Mouse (Mus musculus): Measurements from ENCODE around the gene Prss53. TPM values are rescaled to one million over a fixed set of nuclear protein-coding genes. Genes with fewer than 3 reads are reported as not detected.
"Not testable (repeated sequence)": the region's sequence is repeated elsewhere in the genome, so short reads cannot be mapped to it uniquely, and the experiment has no call there.

Gene Prss53
- polyA plus RNA-seq, 1 experiment from 2014 or later = 0.21 TPM

DNA sequence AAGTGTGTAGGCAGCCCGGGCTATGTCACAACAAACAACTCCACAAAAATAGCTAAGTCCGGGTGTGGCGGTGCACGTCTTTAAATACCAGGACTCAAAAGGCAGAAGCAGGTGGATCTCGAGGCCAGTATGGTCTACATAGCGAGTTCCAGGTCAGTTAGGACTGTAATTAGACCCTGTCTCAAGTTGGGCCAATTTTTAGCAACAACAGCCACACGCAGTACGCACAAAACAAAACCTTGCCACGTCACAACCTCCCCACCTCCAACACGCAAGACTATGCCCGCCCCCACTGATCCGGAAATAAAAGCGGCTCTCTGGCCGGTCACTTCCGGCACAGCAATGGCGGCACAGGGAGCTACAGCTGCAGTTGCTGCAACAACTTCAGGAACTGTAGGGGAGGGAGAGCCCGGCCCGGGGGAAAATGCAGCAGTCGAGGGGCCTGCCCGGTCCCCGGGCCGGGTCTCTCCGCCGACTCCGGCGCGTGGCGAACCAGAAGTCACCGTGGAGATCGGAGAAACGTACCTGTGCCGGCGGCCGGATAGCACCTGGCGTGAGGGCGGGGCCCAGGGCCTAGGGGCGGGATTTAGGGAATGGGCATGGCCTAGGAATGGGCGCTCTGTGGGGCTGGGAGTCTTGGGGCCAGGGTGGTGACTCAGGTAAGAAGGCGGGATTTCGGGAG lies 21.6 kb upstream of the Prss53 start, which contains the start of gene Kat8:
TSS of gene Kat8 (plus strand) at position 327 of the 682 bp plus-strand sequence.
- Histone ChIP-seq H3K27ac (replicated peaks) (peak within 1 kb of the TSS; percentile 83), H3K9me3 (replicated peaks) (no peaks in the 10 kb centered on the region), H3K9ac (peak within 1 kb of the TSS; percentile 56), H3K36me3 (replicated peaks) (peaks cover 50% of the 10 kb centered on the region), H3K27me3 (no peaks in the 10 kb centered on the region), H3K4me3 (replicated peaks) (peak within 1 kb of the TSS; percentile 71), H3K4me1 (replicated peaks) (peaks cover 20% of the 10 kb centered on the region), H3K4me2 (peak within 1 kb of the TSS; percentile 78)
- peak; percentile 97 for ATAC-seq (ENCODE audit: insufficient read depth)
- 1% methylated on average over 40 of the region's 40 CpGs for WGBS (ENCODE audit: insufficient replicate concordance)

- 84% methylated on average over 4 of the region's 4 CpGs for WGBS (ENCODE audit: insufficient replicate concordance)
- no peak for ATAC-seq (ENCODE audit: insufficient read depth)
These were observed 17.9 kb upstream of the Prss53 start for GRCm38 (mm10) chr7:127908656-127909055.

GRCm38 (mm10) chr7:127907939-127908338 lies 17.2 kb upstream of the Prss53 start:
- no peak for ATAC-seq (ENCODE audit: insufficient read depth)
- Histone ChIP-seq H3K9ac (no peak overlapping the region), H3K4me2 (no peak overlapping the region), H3K27me3 (no peaks in the 10 kb centered on the region), H3K4me1 (replicated peaks) (peaks cover 36% of the 10 kb centered on the region), H3K4me3 (replicated peaks) (no peak overlapping the region), H3K27ac (replicated peaks) (no peak overlapping the region), H3K9me3 (replicated peaks) (no peaks in the 10 kb centered on the region), H3K36me3 (replicated peaks) (peaks cover 54% of the 10 kb centered on the region)
- WGBS (ENCODE audit: insufficient replicate concordance) = 83% methylated on average over 12 of the region's 12 CpGs

More at GRCm38 (mm10) chr7:127908656-127909055, 17.9 kb upstream of the Prss53 start:
- Histone ChIP-seq H3K9ac (no peak overlapping the region), H3K4me1 (replicated peaks) (peaks cover 42% of the 10 kb centered on the region), H3K4me2 (no peak overlapping the region), H3K9me3 (replicated peaks) (no peaks in the 10 kb centered on the region), H3K36me3 (replicated peaks) (peaks cover 54% of the 10 kb centered on the region), H3K4me3 (replicated peaks) (no peak overlapping the region), H3K27ac (replicated peaks) (no peak overlapping the region), H3K27me3 (no peaks in the 10 kb centered on the region)

DNA sequence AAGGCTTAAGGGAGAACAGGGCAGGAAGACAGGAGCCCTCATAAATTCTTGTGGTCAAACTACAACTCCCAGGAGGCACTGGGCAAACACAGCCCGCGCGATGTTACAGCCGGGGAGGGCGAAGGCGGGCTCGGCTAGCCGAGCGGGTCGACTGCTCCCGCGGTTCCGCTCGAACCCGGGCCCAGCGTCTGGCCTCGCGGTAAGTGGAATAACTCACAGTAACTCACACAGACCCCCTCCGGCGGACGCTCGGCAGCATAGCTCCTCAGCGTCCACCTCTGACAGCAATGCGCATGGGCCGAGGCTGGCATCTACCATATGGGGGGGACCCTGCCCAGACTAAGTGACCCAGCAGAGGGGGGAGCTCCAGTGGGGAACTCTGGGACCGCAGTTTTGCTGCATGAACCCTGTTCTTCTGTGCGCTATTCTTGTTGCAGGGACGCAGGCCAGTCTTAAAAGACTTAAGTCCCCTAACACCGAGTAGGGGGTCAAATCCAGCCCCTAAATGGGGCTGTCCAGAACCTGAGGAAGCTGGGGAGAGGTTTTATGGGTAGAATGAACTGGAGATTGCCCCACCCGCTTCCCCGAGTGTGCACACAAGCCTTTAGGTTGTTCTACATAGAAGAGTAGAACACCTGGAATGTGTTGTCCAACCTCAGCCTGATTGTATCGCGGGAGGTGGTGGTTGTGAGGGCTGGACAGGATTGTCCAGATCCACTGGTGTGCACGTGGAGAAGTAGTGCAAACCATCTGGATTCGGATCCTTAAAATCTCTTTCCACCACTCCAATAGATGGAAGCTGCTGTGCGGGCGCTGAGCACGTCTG lies 13.4 kb upstream of the Prss53 start, which contains the start of gene Bckdk:
TSS of gene Bckdk (plus strand) at position 112 of the 826 bp plus-strand sequence.
- 5% methylated on average over 38 of the region's 38 CpGs for WGBS (ENCODE audit: insufficient replicate concordance)
- ATAC-seq (ENCODE audit: insufficient read depth) = peak; percentile 80
- peaks cover 49% of the 10 kb centered on the region for H3K4me1 ChIP-seq (replicated peaks)
- no peaks in the 10 kb centered on the region for H3K27me3 ChIP-seq
- peak within 1 kb of the TSS; percentile 87 for H3K27ac ChIP-seq (replicated peaks)
- H3K4me3 ChIP-seq (replicated peaks) = peak within 1 kb of the TSS; percentile 82
- H3K9me3 ChIP-seq (replicated peaks) = no peaks in the 10 kb centered on the region
- H3K9ac ChIP-seq = peak within 1 kb of the TSS; percentile 93
- H3K36me3 ChIP-seq (replicated peaks) = peaks cover 45% of the 10 kb centered on the region
- peak within 1 kb of the TSS; percentile 88 for H3K4me2 ChIP-seq

GRCm38 (mm10) chr7:127901772-127902171 lies 11.0 kb upstream of the Prss53 start:
- peaks cover 65% of the 10 kb centered on the region for H3K4me1 ChIP-seq (replicated peaks)
- 30% methylated on average over 2 of the region's 2 CpGs for WGBS (ENCODE audit: insufficient replicate concordance)

GRCm38 (mm10) chr7:127899997-127900396 lies 9.2 kb upstream of the Prss53 start:
- Histone ChIP-seq H3K36me3 (replicated peaks) (peaks cover 3% of the 10 kb centered on the region; the same call in 1 of the 2 replicates), H3K9me3 (replicated peaks) (no peaks in the 10 kb centered on the region), H3K4me1 (replicated peaks) (peaks cover 70% of the 10 kb centered on the region), H3K4me3 (replicated peaks) (no peak overlapping the region), H3K27me3 (no peaks in the 10 kb centered on the region), H3K9ac (no peak overlapping the region), H3K4me2 (no peak overlapping the region; the same call in 1 of the 2 replicates), H3K27ac (replicated peaks) (peak overlapping the region; percentile 60)
- 5% methylated on average over 7 of the region's 7 CpGs for WGBS (ENCODE audit: insufficient replicate concordance)
- no peak for ATAC-seq (ENCODE audit: insufficient read depth)

More at GRCm38 (mm10) chr7:127901772-127902171, 11.0 kb upstream of the Prss53 start:
- no peak overlapping the region for H3K27ac ChIP-seq (replicated peaks)
- H3K9me3 ChIP-seq (replicated peaks) = no peaks in the 10 kb centered on the region
- H3K27me3 ChIP-seq = no peaks in the 10 kb centered on the region
- no peak overlapping the region for H3K9ac ChIP-seq
- no peak overlapping the region for H3K4me3 ChIP-seq (replicated peaks)
- ATAC-seq (ENCODE audit: insufficient read depth) = no peak
- no peak overlapping the region for H3K4me2 ChIP-seq
- peaks cover 20% of the 10 kb centered on the region for H3K36me3 ChIP-seq (replicated peaks)

DNA sequence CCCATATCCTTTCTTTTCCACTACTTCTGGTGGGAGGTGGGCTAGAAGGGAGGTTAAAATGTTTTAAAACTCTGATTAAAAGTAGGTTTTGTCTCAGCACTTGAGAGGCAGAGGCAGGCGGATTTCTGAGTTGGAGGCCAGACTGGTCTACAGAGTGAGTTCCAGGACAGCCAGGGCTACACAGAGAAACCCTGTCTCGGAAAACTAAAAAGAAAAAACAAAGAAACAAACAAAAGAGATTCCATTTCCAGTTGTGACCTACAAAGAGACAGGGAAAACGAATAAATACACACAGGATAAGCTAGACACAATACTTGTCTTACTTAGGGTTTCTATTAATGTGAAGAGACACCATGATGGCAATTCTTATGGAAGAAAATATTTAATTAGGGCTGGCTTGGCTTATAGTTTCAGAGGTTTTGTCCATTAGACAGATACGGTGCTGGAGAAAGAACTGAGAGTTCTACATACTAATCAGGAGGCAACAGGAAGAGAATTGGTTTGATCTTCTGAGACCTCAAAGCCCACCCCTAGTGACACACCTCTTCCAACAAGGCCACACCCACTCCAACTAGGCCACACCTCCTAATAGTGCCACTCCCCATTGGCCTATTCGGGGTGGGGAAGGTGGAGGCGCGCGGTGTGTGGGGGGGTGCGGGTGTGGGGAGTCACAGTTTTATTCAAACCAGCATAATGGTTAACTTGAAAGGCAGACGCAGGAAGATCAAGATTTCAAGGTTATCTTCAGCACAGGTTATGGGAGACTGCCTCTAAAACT lies 7.6 kb upstream of the Prss53 start:
- Histone ChIP-seq H3K9ac (no peak overlapping the region), H3K27ac (replicated peaks) (peak overlapping the region; percentile 60), H3K4me3 (replicated peaks) (no peak overlapping the region), H3K4me1 (replicated peaks) (peaks cover 72% of the 10 kb centered on the region), H3K27me3 (no peaks in the 10 kb centered on the region), H3K9me3 (replicated peaks) (no peaks in the 10 kb centered on the region), H3K4me2 (peak overlapping the region; percentile 29), H3K36me3 (replicated peaks) (0 out of 2 replicates have a peak, but pooled peaks cover 6% of the 10 kb centered on the region)
- ATAC-seq (ENCODE audit: insufficient read depth) = no peak
- WGBS (ENCODE audit: insufficient replicate concordance) = 27% methylated on average over 10 of the region's 10 CpGs

- Histone ChIP-seq H3K4me2 (no peak overlapping the region), H3K9ac (no peak overlapping the region), H3K4me3 (replicated peaks) (no peak overlapping the region), H3K9me3 (replicated peaks) (no peaks in the 10 kb centered on the region), H3K27me3 (no peaks in the 10 kb centered on the region), H3K4me1 (replicated peaks) (peaks cover 72% of the 10 kb centered on the region), H3K27ac (replicated peaks) (no peak overlapping the region), H3K36me3 (replicated peaks) (peaks cover 14% of the 10 kb centered on the region)
- 71% methylated on average over 7 of the region's 7 CpGs for WGBS (ENCODE audit: insufficient replicate concordance)
- ATAC-seq (ENCODE audit: insufficient read depth) = no peak
These were observed 6.8 kb upstream of the Prss53 start for GRCm38 (mm10) chr7:127897542-127897941.

DNA sequence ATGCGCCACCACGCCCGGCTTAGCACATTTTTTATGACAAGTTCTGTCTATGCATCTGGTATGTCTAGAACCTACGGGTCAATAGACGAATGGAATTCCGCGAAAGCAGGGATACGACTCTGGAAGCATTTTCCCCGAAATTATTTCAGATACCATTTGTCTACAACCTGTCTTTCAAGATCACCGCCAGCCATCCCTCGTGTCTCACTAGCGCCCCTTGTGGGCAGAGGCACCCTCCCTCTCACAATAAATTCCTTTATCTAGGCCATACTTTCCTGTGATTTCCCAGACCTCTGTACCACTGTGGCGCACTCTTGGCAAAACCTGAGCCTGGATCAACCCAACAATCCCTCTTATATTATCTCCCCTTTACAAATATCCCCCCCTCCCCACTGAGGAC lies 5.6 kb upstream of the Prss53 start:
- H3K9me3 ChIP-seq (replicated peaks) = no peaks in the 10 kb centered on the region
- no peaks in the 10 kb centered on the region for H3K27me3 ChIP-seq
- peaks cover 20% of the 10 kb centered on the region for H3K36me3 ChIP-seq (replicated peaks)
- 49% methylated on average over 13 of the region's 13 CpGs for WGBS (ENCODE audit: insufficient replicate concordance)
- H3K9ac ChIP-seq = no peak overlapping the region
- H3K4me2 ChIP-seq = peak overlapping the region; percentile 92
- ATAC-seq (ENCODE audit: insufficient read depth) = no peak
- peak overlapping the region; percentile 86 for H3K27ac ChIP-seq (replicated peaks)
- H3K4me1 ChIP-seq (replicated peaks) = peaks cover 64% of the 10 kb centered on the region
- H3K4me3 ChIP-seq (replicated peaks) = no peak overlapping the region

- H3K27me3 ChIP-seq; ATAC-seq (ENCODE audit: insufficient read depth); H3K9me3 ChIP-seq (replicated peaks): not testable (repeated sequence)
- H3K4me2 ChIP-seq = peak overlapping the region; percentile 92
- 0 out of 2 replicates have a peak overlapping the region, but pooled peaks have one; percentile 15 for H3K9ac ChIP-seq
- peaks cover 20% of the 10 kb centered on the region for H3K36me3 ChIP-seq (replicated peaks)
- H3K27ac ChIP-seq (replicated peaks) = peak overlapping the region; percentile 86
- H3K4me1 ChIP-seq (replicated peaks) = peaks cover 62% of the 10 kb centered on the region
- 56% methylated on average over 7 of the region's 7 CpGs for WGBS (ENCODE audit: insufficient replicate concordance)
- H3K4me3 ChIP-seq (replicated peaks) = peak overlapping the region; percentile 67
These were observed 5.1 kb upstream of the Prss53 start for GRCm38 (mm10) chr7:127895891-127896290.

All from liver, embryonic 15.5 days (tissue).